Mouse (Mus musculus) small intestine, adult 2 months (tissue): ENCODE measurements around the gene Plppr2. TPM values are rescaled to one million over a fixed set of nuclear protein-coding genes. Genes with fewer than 3 reads are reported as not detected.

ENCODE experiments used
- H3K27ac ChIP-seq: fragments of 200-500 bp; 2 replicates; pipeline ENCODE4 v1.5.1; 2012; ENCODE audit warnings: low read depth, low read length, control low read depth, inconsistent platforms; ENCODE audit not compliant: insufficient read depth
- H3K27me3 ChIP-seq: fragments of 200-500 bp; 2 replicates; pipeline ENCODE4 v1.6.1; 2012; ENCODE audit warnings: mild to moderate bottlenecking, moderate library complexity, low read length, inconsistent platforms; ENCODE audit not compliant: control insufficient read depth, insufficient read depth
- H3K36me3 ChIP-seq: fragments of 200-500 bp; 2 replicates; pipeline ENCODE4 v1.6.1; 2012; ENCODE audit warnings: mild to moderate bottlenecking, low read length, control low read depth, inconsistent platforms; ENCODE audit not compliant: control insufficient read depth, insufficient read depth
- H3K4me1 ChIP-seq: fragments of 200-500 bp; 2 replicates; pipeline ENCODE4 v1.6.1; 2012; ENCODE audit warnings: low read length, inconsistent platforms, mixed read lengths; ENCODE audit not compliant: control insufficient read depth, insufficient read depth, insufficient read length
- H3K4me3 ChIP-seq: fragments of 200-500 bp; 2 replicates; pipeline ENCODE4 v1.5.1; 2012; ENCODE audit warnings: low read depth, mild to moderate bottlenecking, control low read depth, inconsistent platforms, low read length, moderate library complexity
- CTCF ChIP-seq: fragments of 200-500 bp; IDR thresholded peaks from 2 replicates; pipeline ENCODE4 v1.5.1; 2012; ENCODE audit warnings: low read depth, mild to moderate bottlenecking, control low read depth, inconsistent platforms, low read length, moderate library complexity, mixed read lengths; ENCODE audit not compliant: insufficient replicate concordance, insufficient read length; ENCODE audit errors: extremely low read depth
- POLR2A ChIP-seq: fragments of 200-500 bp; IDR thresholded peaks from 2 replicates; pipeline ENCODE4 v1.6.1; 2012; ENCODE audit warnings: low read depth, mild to moderate bottlenecking, control low read depth, inconsistent platforms, low read length, moderate library complexity
- WGBS: fragments of 180-500 bp; shearing (Covaris S2); methylation state at CpG from one replicate; pipeline ENCODE4 v1.1.7; 2018; 5-methylcytosine and 5-hydroxymethylcytosine counted together
- polyA plus RNA-seq: library from polyadenylated mRNA; depleted of rRNA; stranded (reverse); fragments of >200 nt; gene quantifications from 2 replicates; pipeline ENCODE4 v1.2.3, GENCODE M21; 2012

The Plppr2 gene
- polyA plus RNA-seq, 1 experiment, result 5.5 TPM

- Histone ChIP-seq H3K4me3 (no peak overlapping the region), H3K4me1 (no peaks in the 10 kb centered on the region), H3K27ac (no peak overlapping the region), H3K36me3 (no peaks in the 10 kb centered on the region), H3K27me3 (no peaks in the 10 kb centered on the region)
- 86% methylated on average over 5 of the region's 5 CpGs for WGBS
- TF ChIP-seq CTCF (no peak), POLR2A (no peak)
These were observed 40.5 kb downstream of the Plppr2 start for GRCm38 (mm10) chr9:21977331-21977730.

- Histone ChIP-seq H3K4me1 (no peaks in the 10 kb centered on the region), H3K4me3 (no peak overlapping the region), H3K27ac (no peak overlapping the region), H3K27me3 (no peaks in the 10 kb centered on the region), H3K36me3 (no peaks in the 10 kb centered on the region)
- TF ChIP-seq CTCF, result peak; percentile 73; the same call in 1 of the 2 replicates
- no peak for TF ChIP-seq POLR2A
- WGBS, result 25% methylated on average over 2 of the region's 2 CpGs
These were observed 41.1 kb downstream of the Plppr2 start for GRCm38 (mm10) chr9:21977972-21978371.

GRCm38 (mm10) chr9:21978398-21979128, 41.7 kb downstream of the Plppr2 start:
- TF ChIP-seq CTCF (no peak), POLR2A (no peak)
- Histone ChIP-seq H3K4me3 (no peak overlapping the region), H3K27me3 (no peaks in the 10 kb centered on the region), H3K36me3 (no peaks in the 10 kb centered on the region), H3K4me1 (no peaks in the 10 kb centered on the region), H3K27ac (no peak overlapping the region)
- WGBS, result 83% methylated on average over 4 of the region's 4 CpGs

GRCm38 (mm10) chr9:21983911-21984310, 47.1 kb downstream of the Plppr2 start:
- WGBS, result 58% methylated on average over 3 of the region's 3 CpGs
- Histone ChIP-seq H3K4me3 (no peak overlapping the region), H3K27ac (no peak overlapping the region), H3K27me3 (peaks cover 17% of the 10 kb centered on the region), H3K4me1 (peaks cover 12% of the 10 kb centered on the region), H3K36me3 (no peaks in the 10 kb centered on the region)
- TF ChIP-seq CTCF (no peak), POLR2A (no peak)

GRCm38 (mm10) chr9:21987592-21988342, 50.9 kb downstream of the Plppr2 start:
- H3K27me3 ChIP-seq, result peaks cover 34% of the 10 kb centered on the region
- no peak overlapping the region for H3K27ac ChIP-seq
- no peaks in the 10 kb centered on the region for H3K36me3 ChIP-seq
- peaks cover 12% of the 10 kb centered on the region for H3K4me1 ChIP-seq
- TF ChIP-seq CTCF (no peak), POLR2A (no peak)
- no peak overlapping the region for H3K4me3 ChIP-seq
- 17% methylated on average over 36 of the region's 36 CpGs for WGBS

GRCm38 (mm10) chr9:21988421-21989101, 51.7 kb downstream of the Plppr2 start:
- Histone ChIP-seq H3K4me1 (peaks cover 12% of the 10 kb centered on the region), H3K4me3 (peak overlapping the region; percentile 55), H3K27me3 (peaks cover 34% of the 10 kb centered on the region), H3K36me3 (no peaks in the 10 kb centered on the region), H3K27ac (no peak overlapping the region)
- TF ChIP-seq POLR2A (no peak; the same call in 1 of the 2 replicates), CTCF (no peak)
- WGBS, result 2% methylated on average over 32 of the region's 32 CpGs
